8 mouse cellular contexts compared by ENCODE assay signal in the genomic region with DNA sequence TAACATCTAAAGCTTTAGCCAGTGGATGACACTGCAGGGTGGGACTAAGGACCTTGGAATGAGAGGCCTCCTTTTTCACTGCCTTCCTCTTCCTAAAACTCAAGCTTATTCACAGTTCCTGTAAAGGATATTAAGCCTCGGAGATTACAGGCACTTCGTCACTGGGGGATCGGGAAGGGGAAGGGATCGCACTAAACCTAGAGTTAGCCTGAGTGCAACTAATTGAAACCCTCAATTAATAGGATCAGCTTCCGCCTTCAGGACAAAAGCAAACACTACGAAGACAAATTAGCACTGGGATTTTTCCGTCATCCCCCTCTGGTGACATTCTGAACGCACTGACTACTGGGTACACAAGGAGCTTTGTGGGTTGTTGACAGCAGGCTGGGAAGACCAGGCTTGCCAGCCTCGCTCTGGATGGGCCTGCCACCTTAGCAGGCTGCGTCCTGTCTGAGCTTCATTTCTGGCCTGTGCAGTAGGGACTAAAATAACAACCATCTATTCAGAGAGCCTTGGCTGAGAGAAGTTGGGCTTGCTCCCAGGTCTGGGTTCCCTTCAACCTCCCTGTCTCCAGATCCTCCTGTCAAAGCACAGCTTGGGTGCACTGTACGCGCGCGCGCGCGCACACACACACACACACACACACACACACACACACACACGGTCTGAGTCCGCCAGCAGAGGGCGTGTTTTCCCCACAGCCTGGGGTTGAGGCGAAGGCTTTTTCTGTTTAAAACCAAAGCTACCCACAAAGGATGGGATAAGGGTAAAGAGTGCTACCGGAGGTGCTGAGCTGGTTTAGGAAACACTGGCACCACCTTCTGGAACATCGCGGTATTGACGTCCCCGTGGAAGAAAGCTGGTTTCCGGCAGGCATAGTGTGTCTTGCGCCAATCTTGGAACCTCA.
DNase-seq lines count a peak whose midpoint lies in the region; ATAC-seq lines count a peak whose summit lies in the region.

No protein-coding gene starts in this region.

- no peaks in the 10 kb centered on the region for H3K36me3 ChIP-seq in forebrain, embryonic 11.5 days (ENCODE audit: control insufficient read depth, insufficient read depth, low read length)
- H3K36me3 ChIP-seq in heart, embryonic 15.5 days: no peaks in the 10 kb centered on the region
- H3K36me3 ChIP-seq in liver, embryonic 12.5 days: no peaks in the 10 kb centered on the region
- no peaks in the 10 kb centered on the region for H3K36me3 ChIP-seq in neural tube, embryonic 13.5 days

- H3K9me3 ChIP-seq in forebrain, embryonic 11.5 days (ENCODE audit: control insufficient read depth, low read length): no peaks in the 10 kb centered on the region
- H3K9me3 ChIP-seq in heart, embryonic 15.5 days (replicated peaks): no peaks in the 10 kb centered on the region
- no peaks in the 10 kb centered on the region for H3K9me3 ChIP-seq in liver, embryonic 12.5 days (replicated peaks)
- no peaks in the 10 kb centered on the region for H3K9me3 ChIP-seq in neural tube, embryonic 13.5 days

- H3K27me3 ChIP-seq in forebrain, embryonic 11.5 days (ENCODE audit: control insufficient read depth, insufficient read depth, low read length): no peaks in the 10 kb centered on the region
- H3K27me3 ChIP-seq in heart, embryonic 15.5 days: no peaks in the 10 kb centered on the region
- H3K27me3 ChIP-seq in liver, embryonic 12.5 days (replicated peaks): peaks cover 11% of the 10 kb centered on the region; the same call in 1 of the 2 replicates
- peaks cover 2% of the 10 kb centered on the region; the same call in 1 of the 2 replicates for H3K27me3 ChIP-seq in neural tube, embryonic 13.5 days

- peak; percentile 92 for DNase-seq in CD4-positive, CD25-positive, alpha-beta regulatory T cell, adult 2 months (ENCODE audit: low read depth, low spot score)
- peak; percentile 70 for DNase-seq in brain, embryonic 18.5 days (ENCODE audit: low read depth, low spot score)
- DNase-seq in forebrain, embryonic 11.5 days (ENCODE audit: low spot score): peak; percentile 89
- DNase-seq in kidney, postnatal 14 days: peak; percentile 87
- DNase-seq in telencephalon, adult 2 months (ENCODE audit: low read depth, low spot score): peak; percentile 83

- H3K27ac ChIP-seq in forebrain, embryonic 11.5 days (ENCODE audit: low read depth, low read length): no peak overlapping the region
- peak overlapping the region; percentile 40 for H3K27ac ChIP-seq in heart, embryonic 15.5 days
- no peak overlapping the region for H3K27ac ChIP-seq in liver, embryonic 12.5 days
- 0 out of 2 replicates have a peak overlapping the region, but pooled peaks have one; percentile 18 for H3K27ac ChIP-seq in neural tube, embryonic 13.5 days (replicated peaks)

- peak overlapping the region; percentile 36 for H3K4me2 ChIP-seq in forebrain, embryonic 11.5 days (ENCODE audit: low read depth, low read length, severe bottlenecking)
- peak overlapping the region; percentile 44 for H3K4me2 ChIP-seq in heart, embryonic 15.5 days
- H3K4me2 ChIP-seq in liver, embryonic 12.5 days: 0 out of 2 replicates have a peak overlapping the region, but pooled peaks have one; percentile 32
- H3K4me2 ChIP-seq in neural tube, embryonic 13.5 days: peak overlapping the region; percentile 33

- H3K4me3 ChIP-seq in forebrain, embryonic 11.5 days (ENCODE audit: low read depth, low read length): no peak overlapping the region
- H3K4me3 ChIP-seq in heart, embryonic 15.5 days: peak overlapping the region; percentile 12; the same call in 1 of the 2 replicates
- no peak overlapping the region for H3K4me3 ChIP-seq in liver, embryonic 12.5 days
- no peak overlapping the region for H3K4me3 ChIP-seq in neural tube, embryonic 13.5 days

- WGBS in forebrain, embryonic 11.5 days: 21% methylated on average over 28 of the region's 28 CpGs
- WGBS in heart, embryonic 15.5 days: 27% methylated on average over 28 of the region's 28 CpGs
- WGBS in liver, embryonic 12.5 days (ENCODE audit: insufficient replicate concordance): 35% methylated on average over 28 of the region's 28 CpGs
- WGBS in neural tube, embryonic 13.5 days: 33% methylated on average over 28 of the region's 28 CpGs

- H3K9ac ChIP-seq in forebrain, embryonic 11.5 days (ENCODE audit: low read length): peak overlapping the region; percentile 37; the same call in 1 of the 2 replicates
- H3K9ac ChIP-seq in heart, embryonic 15.5 days: no peak overlapping the region
- no peak overlapping the region for H3K9ac ChIP-seq in liver, embryonic 12.5 days
- peak overlapping the region; percentile 43; the same call in 1 of the 2 replicates for H3K9ac ChIP-seq in neural tube, embryonic 13.5 days

- peaks cover 3% of the 10 kb centered on the region; the same call in 1 of the 2 replicates for H3K4me1 ChIP-seq in forebrain, embryonic 11.5 days (replicated peaks; ENCODE audit: control insufficient read depth, insufficient read depth, low read length)
- H3K4me1 ChIP-seq in heart, embryonic 15.5 days (replicated peaks): peaks cover 15% of the 10 kb centered on the region
- peaks cover 7% of the 10 kb centered on the region; the same call in 1 of the 2 replicates for H3K4me1 ChIP-seq in liver, embryonic 12.5 days
- peaks cover 11% of the 10 kb centered on the region; the same call in 1 of the 2 replicates for H3K4me1 ChIP-seq in neural tube, embryonic 13.5 days (replicated peaks)

- ATAC-seq in forebrain, embryonic 11.5 days (replicated peaks; ENCODE audit: low FRiP score): peak; percentile 73
- peak; percentile 83 for ATAC-seq in heart, embryonic 15.5 days (replicated peaks; ENCODE audit: insufficient number of reproducible peaks, insufficient read depth, low FRiP score, low read depth)
- ATAC-seq in liver, embryonic 12.5 days: peak; percentile 54
- ATAC-seq in neural tube, embryonic 13.5 days (ENCODE audit: low read depth): peak; percentile 82

Comparison
In these comparisons a context has a peak if more than half of its experiments do, and no peak if none do; other contexts are left out.
1. H3K27ac ChIP-seq: peak in heart, embryonic 15.5 days (single experiment) and neural tube, embryonic 13.5 days (single experiment); none in forebrain, embryonic 11.5 days (single experiment) and liver, embryonic 12.5 days (single experiment).
2. H3K9ac ChIP-seq: peak in forebrain, embryonic 11.5 days (single experiment) and neural tube, embryonic 13.5 days (single experiment); none in heart, embryonic 15.5 days (single experiment) and liver, embryonic 12.5 days (single experiment).
3. Peak in every context shown above with its lines, with median percentiles within 50 percentile points of each other: DNase-seq, ATAC-seq and H3K4me2 ChIP-seq.